Mouse (Mus musculus) limb, embryonic 13.5 days (tissue): ENCODE results near the gene Kif5c. TPM values are rescaled to one million over a fixed set of nuclear protein-coding genes. Genes with fewer than 3 reads are reported as not detected.

ENCODE experiments used
- ATAC-seq: fragments of 200-750 bp; cut with Nextera tagmentation; 2 replicates; pipeline ENCODE4 v1.8.0; 2017; ENCODE audit warnings: low read depth, moderate number of reproducible peaks, moderate TSS enrichment; ENCODE audit not compliant: low FRiP score
- H3K27ac ChIP-seq: fragments of 300-500 bp; sonication (generic); 2 replicates; pipeline ENCODE4 v1.5.1; 2015; ENCODE audit warnings: inconsistent platforms, mild to moderate bottlenecking, moderate library complexity
- H3K27me3 ChIP-seq: fragments of 300-500 bp; sonication (generic); 2 replicates; pipeline ENCODE4 v1.6.1; 2015; ENCODE audit warnings: mild to moderate bottlenecking, inconsistent platforms
- H3K36me3 ChIP-seq: fragments of 300-500 bp; sonication (generic); 2 replicates; pipeline ENCODE4 v1.6.1; 2015; ENCODE audit warnings: inconsistent platforms, mild to moderate bottlenecking, moderate library complexity
- H3K4me1 ChIP-seq: fragments of 300-500 bp; sonication (generic); 2 replicates; pipeline ENCODE4 v1.6.1; 2015; ENCODE audit warnings: inconsistent platforms
- H3K4me2 ChIP-seq: fragments of 300-500 bp; sonication (generic); replicated peaks from 2 replicates; pipeline ENCODE4 v1.6.1; 2015; ENCODE audit warnings: inconsistent platforms, mild to moderate bottlenecking, moderate library complexity
- H3K4me3 ChIP-seq: fragments of 300-500 bp; sonication (generic); 2 replicates; pipeline ENCODE4 v1.5.1; 2015; ENCODE audit warnings: moderate library complexity, mild to moderate bottlenecking, inconsistent platforms
- H3K9ac ChIP-seq: fragments of 300-500 bp; sonication (generic); 2 replicates; pipeline ENCODE4 v1.6.1; 2015; ENCODE audit warnings: mild to moderate bottlenecking, inconsistent platforms
- H3K9me3 ChIP-seq: fragments of 300-500 bp; sonication (generic); 2 replicates; pipeline ENCODE4 v1.6.1; 2016; ENCODE audit warnings: inconsistent platforms
- WGBS: fragments of 180-500 bp; shearing (Covaris S2); methylation state at CpG from one replicate; pipeline ENCODE4 v1.1.7; 2015; 5-methylcytosine and 5-hydroxymethylcytosine counted together
- polyA plus RNA-seq: library from polyadenylated mRNA; unstranded; fragments of >200 nt; fragmentation: Nextera tagmentation; extraction: Ambion mirVana; gene quantifications from 2 replicates; pipeline ENCODE4 v1.2.1, GENCODE M21; 2015

Kif5c gene
- polyA plus RNA-seq, 1 experiment from 2014 or later, result 9.2 TPM

- Histone ChIP-seq H3K4me2 (no peak overlapping the region), H3K27me3 (no peaks in the 10 kb centered on the region), H3K9me3 (no peaks in the 10 kb centered on the region), H3K36me3 (no peaks in the 10 kb centered on the region), H3K9ac (0 out of 2 replicates have a peak overlapping the region, but pooled peaks have one; percentile 25), H3K4me3 (no peak overlapping the region), H3K27ac (no peak overlapping the region), H3K4me1 (peaks cover 9% of the 10 kb centered on the region)
- ATAC-seq, result no peak
- WGBS, result 76% methylated on average over 11 of the region's 11 CpGs
Observed at GRCm38 (mm10) chr2:49655195-49655873, 36.2 kb downstream of the Kif5c start.

GRCm38 (mm10) chr2:49655874-49656195, 36.7 kb downstream of the Kif5c start:
- Histone ChIP-seq H3K27me3 (no peaks in the 10 kb centered on the region), H3K4me2 (no peak overlapping the region), H3K9ac (no peak overlapping the region), H3K4me3 (no peak overlapping the region), H3K36me3 (no peaks in the 10 kb centered on the region), H3K27ac (no peak overlapping the region), H3K4me1 (peaks cover 9% of the 10 kb centered on the region), H3K9me3 (no peaks in the 10 kb centered on the region)
- WGBS, result 73% methylated on average over 3 of the region's 3 CpGs
- ATAC-seq, result no peak

GRCm38 (mm10) chr2:49656988-49657387, 37.9 kb downstream of the Kif5c start:
- Histone ChIP-seq H3K4me1 (peaks cover 14% of the 10 kb centered on the region), H3K36me3 (no peaks in the 10 kb centered on the region), H3K27me3 (no peaks in the 10 kb centered on the region), H3K9ac (no peak overlapping the region), H3K9me3 (no peaks in the 10 kb centered on the region), H3K4me3 (no peak overlapping the region), H3K4me2 (no peak overlapping the region), H3K27ac (no peak overlapping the region)
- ATAC-seq, result no peak
- 85% methylated on average over 2 of the region's 2 CpGs for WGBS

- Histone ChIP-seq H3K4me2 (no peak overlapping the region), H3K4me3 (no peak overlapping the region)
Observed at GRCm38 (mm10) chr2:49657666-49658065, 38.6 kb downstream of the Kif5c start.

GRCm38 (mm10) chr2:49658988-49659387, 39.9 kb downstream of the Kif5c start:
- H3K27me3 ChIP-seq, result no peaks in the 10 kb centered on the region
- no peaks in the 10 kb centered on the region for H3K36me3 ChIP-seq
- no peaks in the 10 kb centered on the region for H3K9me3 ChIP-seq
- peaks cover 14% of the 10 kb centered on the region for H3K4me1 ChIP-seq
- no peak overlapping the region for H3K9ac ChIP-seq
- 64% methylated on average over 4 of the region's 4 CpGs for WGBS
- no peak overlapping the region for H3K4me2 ChIP-seq
- no peak overlapping the region for H3K27ac ChIP-seq
- no peak for ATAC-seq
- no peak overlapping the region for H3K4me3 ChIP-seq

More at GRCm38 (mm10) chr2:49657666-49658065, 38.6 kb downstream of the Kif5c start:
- H3K27me3 ChIP-seq, result no peaks in the 10 kb centered on the region
- no peak for ATAC-seq
- H3K4me1 ChIP-seq, result peaks cover 14% of the 10 kb centered on the region
- 82% methylated on average over 3 of the region's 3 CpGs for WGBS
- no peak overlapping the region for H3K9ac ChIP-seq
- no peaks in the 10 kb centered on the region for H3K9me3 ChIP-seq
- no peak overlapping the region for H3K27ac ChIP-seq
- no peaks in the 10 kb centered on the region for H3K36me3 ChIP-seq

- Histone ChIP-seq H3K9ac (no peak overlapping the region), H3K4me1 (peaks cover 14% of the 10 kb centered on the region), H3K27me3 (no peaks in the 10 kb centered on the region), H3K4me2 (no peak overlapping the region), H3K4me3 (no peak overlapping the region), H3K9me3 (no peaks in the 10 kb centered on the region), H3K27ac (no peak overlapping the region), H3K36me3 (no peaks in the 10 kb centered on the region)
- ATAC-seq, result no peak
- WGBS, result 47% methylated on average over 8 of the region's 8 CpGs
Observed at GRCm38 (mm10) chr2:49659964-49660363, 40.9 kb downstream of the Kif5c start.

GRCm38 (mm10) chr2:49660375-49660923, 41.4 kb downstream of the Kif5c start:
- H3K4me2 ChIP-seq, result no peak overlapping the region
- no peak overlapping the region for H3K9ac ChIP-seq
- ATAC-seq, result no peak
- H3K36me3 ChIP-seq, result no peaks in the 10 kb centered on the region
- no peak overlapping the region for H3K27ac ChIP-seq
- no peak overlapping the region for H3K4me3 ChIP-seq
- no peaks in the 10 kb centered on the region for H3K9me3 ChIP-seq
- H3K27me3 ChIP-seq, result no peaks in the 10 kb centered on the region
- 84% methylated on average over 12 of the region's 12 CpGs for WGBS
- peaks cover 10% of the 10 kb centered on the region for H3K4me1 ChIP-seq

- ATAC-seq, result no peak
- Histone ChIP-seq H3K4me2 (no peak overlapping the region), H3K27ac (no peak overlapping the region), H3K9me3 (no peaks in the 10 kb centered on the region), H3K27me3 (no peaks in the 10 kb centered on the region), H3K4me1 (peaks cover 5% of the 10 kb centered on the region; the same call in 1 of the 2 replicates), H3K36me3 (no peaks in the 10 kb centered on the region), H3K4me3 (no peak overlapping the region), H3K9ac (no peak overlapping the region)
Observed at GRCm38 (mm10) chr2:49661348-49661747, 42.2 kb downstream of the Kif5c start.

- no peak for ATAC-seq
- H3K4me1 ChIP-seq, result peaks cover 5% of the 10 kb centered on the region; the same call in 1 of the 2 replicates
- no peak overlapping the region for H3K27ac ChIP-seq
- no peaks in the 10 kb centered on the region for H3K9me3 ChIP-seq
- H3K4me3 ChIP-seq, result no peak overlapping the region
- H3K27me3 ChIP-seq, result no peaks in the 10 kb centered on the region
- no peaks in the 10 kb centered on the region for H3K36me3 ChIP-seq
- no peak overlapping the region for H3K9ac ChIP-seq
- no peak overlapping the region for H3K4me2 ChIP-seq
- 82% methylated on average over 3 of the region's 3 CpGs for WGBS
Observed at GRCm38 (mm10) chr2:49661872-49662271, 42.8 kb downstream of the Kif5c start.

GRCm38 (mm10) chr2:49671753-49672500, 52.8 kb downstream of the Kif5c start:
- Histone ChIP-seq H3K4me2 (no peak overlapping the region), H3K9me3 (0 out of 2 replicates have a peak, but pooled peaks cover 3% of the 10 kb centered on the region), H3K27me3 (no peaks in the 10 kb centered on the region), H3K9ac (no peak overlapping the region), H3K27ac (no peak overlapping the region), H3K36me3 (no peaks in the 10 kb centered on the region), H3K4me3 (no peak overlapping the region), H3K4me1 (peaks cover 13% of the 10 kb centered on the region; the same call in 1 of the 2 replicates)
- 41% methylated on average over 12 of the region's 12 CpGs for WGBS
- ATAC-seq, result no peak

- 71% methylated on average over 7 of the region's 7 CpGs for WGBS
- no peak overlapping the region for H3K27ac ChIP-seq
- H3K9me3 ChIP-seq, result 0 out of 2 replicates have a peak, but pooled peaks cover 3% of the 10 kb centered on the region
- no peaks in the 10 kb centered on the region for H3K27me3 ChIP-seq
- ATAC-seq, result no peak
- no peaks in the 10 kb centered on the region for H3K36me3 ChIP-seq
- H3K4me2 ChIP-seq, result no peak overlapping the region
- peaks cover 13% of the 10 kb centered on the region; the same call in 1 of the 2 replicates for H3K4me1 ChIP-seq
- no peak overlapping the region for H3K9ac ChIP-seq
- H3K4me3 ChIP-seq, result no peak overlapping the region
Observed at GRCm38 (mm10) chr2:49672501-49672874, 53.4 kb downstream of the Kif5c start.

GRCm38 (mm10) chr2:49676020-49676419, 56.9 kb downstream of the Kif5c start:
- Histone ChIP-seq H3K9ac (no peak overlapping the region), H3K4me3 (no peak overlapping the region), H3K9me3 (no peaks in the 10 kb centered on the region), H3K4me2 (no peak overlapping the region), H3K36me3 (no peaks in the 10 kb centered on the region), H3K27ac (no peak overlapping the region), H3K27me3 (no peaks in the 10 kb centered on the region), H3K4me1 (peaks cover 34% of the 10 kb centered on the region)
- no peak for ATAC-seq
- WGBS, result 77% methylated on average over 12 of the region's 12 CpGs
